Comparison of ENCODE assay signal across 10 mouse cellular contexts in genomic region chr5:41761509-41762140, GRCm38 (mm10). TPM values are rescaled to one million over a fixed set of nuclear protein-coding genes. Genes with fewer than 3 reads are reported as not detected.
DNase-seq lines count a peak whose midpoint lies in the region; ATAC-seq and TF ChIP-seq lines count a peak whose summit lies in the region.
"Had no signal": no experiment of that assay in that cellular context is flagged by ENCODE, and none has a peak within 500 bp of the region (broad histone marks: within the 10 kb centered on the region; RNA-seq: fewer than 3 reads in every experiment).

No protein-coding gene starts in this region.

- H3K9ac ChIP-seq in heart, postnatal 0 days (replicated peaks; ENCODE audit: low read depth, low read length) = no peak overlapping the region
- H3K9ac ChIP-seq in embryonic facial prominence, embryonic 13.5 days = no peak overlapping the region
- no peak overlapping the region for H3K9ac ChIP-seq in kidney, embryonic 14.5 days (ENCODE audit: low read depth, low read length)
- no peak overlapping the region for H3K9ac ChIP-seq in midbrain, postnatal 0 days (replicated peaks; ENCODE audit: low read length, poor library complexity, severe bottlenecking)

- peaks cover 97% of the 10 kb centered on the region for H3K27me3 ChIP-seq in heart, postnatal 0 days (ENCODE audit: control insufficient read depth, insufficient read depth, low read length)
- peaks cover 95% of the 10 kb centered on the region for H3K27me3 ChIP-seq in embryonic facial prominence, embryonic 13.5 days
- H3K27me3 ChIP-seq in kidney, embryonic 14.5 days (ENCODE audit: control insufficient read depth, insufficient read depth, low read length) = peaks cover 89% of the 10 kb centered on the region
- peaks cover 89% of the 10 kb centered on the region for H3K27me3 ChIP-seq in midbrain, postnatal 0 days (ENCODE audit: insufficient read depth, low read length)

- no peaks in the 10 kb centered on the region for H3K4me1 ChIP-seq in heart, postnatal 0 days (ENCODE audit: control insufficient read depth, insufficient read depth)
- peaks cover 23% of the 10 kb centered on the region for H3K4me1 ChIP-seq in embryonic facial prominence, embryonic 13.5 days
- peaks cover 11% of the 10 kb centered on the region; the same call in 1 of the 2 replicates for H3K4me1 ChIP-seq in kidney, embryonic 14.5 days (ENCODE audit: control insufficient read depth, insufficient read depth, low read length)
- H3K4me1 ChIP-seq in midbrain, postnatal 0 days (ENCODE audit: insufficient read depth, low read length) = peaks cover 8% of the 10 kb centered on the region; the same call in 1 of the 2 replicates

- intact Hi-C loops in heart, postnatal 10 days (cut with DNase I) = no loop called here
- intact Hi-C loops in gastrocnemius, postnatal 14 days (cut with DNase I; ENCODE audit: low total_unique reads) = no loop called here

- peak overlapping the region; percentile 22 for H3K4me3 ChIP-seq in heart, postnatal 0 days (ENCODE audit: low read depth, low read length)
- H3K4me3 ChIP-seq in embryonic facial prominence, embryonic 13.5 days = peak overlapping the region; percentile 20
- peak overlapping the region; percentile 3 for H3K4me3 ChIP-seq in kidney, embryonic 14.5 days (ENCODE audit: low read length)
- peak overlapping the region; percentile 15; the same call in 1 of the 2 replicates for H3K4me3 ChIP-seq in midbrain, postnatal 0 days (ENCODE audit: low read depth, low read length)
- H3K4me3 ChIP-seq: erythroblast, embryonic 14.5 days had no signal

- no peak for ATAC-seq in heart, postnatal 0 days (ENCODE audit: insufficient read depth, low read depth)
- ATAC-seq in embryonic facial prominence, embryonic 13.5 days (ENCODE audit: insufficient number of reproducible peaks, insufficient read depth, low FRiP score, low TSS enrichment, low read depth) = no peak
- 0 out of 2 replicates have a peak, but pooled peaks have one; percentile 18 for ATAC-seq in kidney, embryonic 14.5 days (ENCODE audit: low FRiP score, low TSS enrichment)
- no peak; the same call in 1 of the 2 replicates for ATAC-seq in midbrain, postnatal 0 days (ENCODE audit: low FRiP score)

- no peaks in the 10 kb centered on the region for H3K9me3 ChIP-seq in heart, postnatal 0 days (replicated peaks; ENCODE audit: control insufficient read depth, low read length)
- no peaks in the 10 kb centered on the region for H3K9me3 ChIP-seq in embryonic facial prominence, embryonic 13.5 days
- H3K9me3 ChIP-seq in kidney, embryonic 14.5 days (ENCODE audit: control insufficient read depth, low read length) = no peaks in the 10 kb centered on the region
- no peaks in the 10 kb centered on the region for H3K9me3 ChIP-seq in midbrain, postnatal 0 days (ENCODE audit: low read length)

- no peaks in the 10 kb centered on the region for H3K36me3 ChIP-seq in heart, postnatal 0 days (replicated peaks; ENCODE audit: control insufficient read depth, insufficient read depth, low read length)
- no peaks in the 10 kb centered on the region for H3K36me3 ChIP-seq in embryonic facial prominence, embryonic 13.5 days
- H3K36me3 ChIP-seq in kidney, embryonic 14.5 days (ENCODE audit: control insufficient read depth, insufficient read depth, low read length) = no peaks in the 10 kb centered on the region
- H3K36me3 ChIP-seq in midbrain, postnatal 0 days (ENCODE audit: insufficient read depth, low read length) = no peaks in the 10 kb centered on the region

- H3K4me2 ChIP-seq in heart, postnatal 0 days (ENCODE audit: low read depth, low read length) = no peak overlapping the region; the same call in 1 of the 2 replicates
- H3K4me2 ChIP-seq in embryonic facial prominence, embryonic 13.5 days = peak overlapping the region; percentile 34
- peak overlapping the region; percentile 10; the same call in 1 of the 2 replicates for H3K4me2 ChIP-seq in kidney, embryonic 14.5 days (replicated peaks; ENCODE audit: low read depth, low read length)
- H3K4me2 ChIP-seq in midbrain, postnatal 0 days (ENCODE audit: low read depth, low read length, poor library complexity, severe bottlenecking) = peak overlapping the region; percentile 26

- 2% methylated on average over 56 of the region's 56 CpGs for WGBS in heart, postnatal 0 days
- WGBS in embryonic facial prominence, embryonic 13.5 days = under 1% methylated on average over 53 of the region's 56 CpGs
- WGBS in kidney, embryonic 14.5 days = under 1% methylated on average over 55 of the region's 56 CpGs
- under 1% methylated on average over 51 of the region's 56 CpGs for WGBS in midbrain, postnatal 0 days

- no peak for DNase-seq in heart, postnatal 0 days (ENCODE audit: low spot score)
- no peak for DNase-seq in heart, postnatal 10 days
- DNase-seq in midbrain, postnatal 0 days (ENCODE audit: low spot score) = no peak
- no peak for DNase-seq in frontal cortex, postnatal 10 days (ENCODE audit: low spot score in 2 of 2)
- no peak for DNase-seq in gastrocnemius, postnatal 14 days
- no peak for DNase-seq in thymus, postnatal 0 days (ENCODE audit: low spot score)

- no peak for TF ChIP-seq EP300 in heart, postnatal 0 days (IDR thresholded peaks at IDR 0.05; ENCODE audit: low read depth)

- H3K27ac ChIP-seq in heart, postnatal 0 days (ENCODE audit: low read depth) = no peak overlapping the region
- no peak overlapping the region for H3K27ac ChIP-seq in embryonic facial prominence, embryonic 13.5 days
- no peak overlapping the region for H3K27ac ChIP-seq in kidney, embryonic 14.5 days (ENCODE audit: low read depth, low read length)
- H3K27ac ChIP-seq in midbrain, postnatal 0 days (ENCODE audit: low read depth, low read length) = no peak overlapping the region

- TF ChIP-seq CTCF in heart, postnatal 0 days (IDR thresholded peaks at IDR 0.05; ENCODE audit: low read depth) = no peak
- no peak for TF ChIP-seq CTCF in midbrain, postnatal 0 days (IDR thresholded peaks at IDR 0.05)

RNA-seq across cellular contexts. Expression of gene Nkx3-2, which starts 2.7 kb away (rescaled TPM):
- total RNA-seq in heart, postnatal 0 days (2014; rRNA removed; ENCODE audit: low replicate concordance) = not detected in 2 replicates
- not detected in 2 replicates for polyA plus RNA-seq in heart, postnatal 0 days (2015; fragmentation: Nextera tagmentation; extraction: Ambion mirVana)
- not detected for total RNA-seq in heart, postnatal 10 days (2021)
- 0.35 TPM in 1 of 2 replicates, not detected in the other for polyA plus RNA-seq in embryonic facial prominence, embryonic 13.5 days (2015; fragmentation: Nextera tagmentation; extraction: Ambion mirVana)
- polyA plus RNA-seq in kidney, embryonic 14.5 days (2014; fragmentation: Nextera tagmentation; extraction: Ambion mirVana) = not detected in 2 replicates
- not detected in 2 replicates for total RNA-seq in midbrain, postnatal 0 days (2014; rRNA removed)
- polyA plus RNA-seq in midbrain, postnatal 0 days (2015; fragmentation: Nextera tagmentation; extraction: Ambion mirVana) = not detected in 2 replicates
- not detected for total RNA-seq in gastrocnemius, postnatal 14 days (2021)
- not detected in 2 replicates for polyA plus RNA-seq in thymus, postnatal 0 days (2015; fragmentation: Nextera tagmentation; extraction: Ambion mirVana)
- total RNA-seq: monocyte, adult 5-6 weeks had no signal
- polyA plus RNA-seq: erythroblast, embryonic 14.5 days had no signal

RNA-seq across cellular contexts. Expression of gene Rab28, which starts 53.7 kb away (rescaled TPM):
- total RNA-seq in heart, postnatal 0 days (2014; rRNA removed; ENCODE audit: low replicate concordance) = 31.4 and 45.5 TPM in 2 replicates
- 54.9 and 57.1 TPM in 2 replicates for polyA plus RNA-seq in heart, postnatal 0 days (2015; fragmentation: Nextera tagmentation; extraction: Ambion mirVana)
- total RNA-seq in heart, postnatal 10 days (2021) = 10 to 100 TPM; 56.4 to 59.5 TPM
- polyA plus RNA-seq in embryonic facial prominence, embryonic 13.5 days (2015; fragmentation: Nextera tagmentation; extraction: Ambion mirVana) = 74.9 and 79.1 TPM in 2 replicates
- polyA plus RNA-seq in kidney, embryonic 14.5 days (2014; fragmentation: Nextera tagmentation; extraction: Ambion mirVana) = 59.7 and 61.8 TPM in 2 replicates
- 51.4 and 60.7 TPM in 2 replicates for total RNA-seq in midbrain, postnatal 0 days (2014; rRNA removed)
- 39.6 and 43.4 TPM in 2 replicates for polyA plus RNA-seq in midbrain, postnatal 0 days (2015; fragmentation: Nextera tagmentation; extraction: Ambion mirVana)
- 10 to 100 TPM; 54.4 to 57.5 TPM for total RNA-seq in gastrocnemius, postnatal 14 days (2021)
- polyA plus RNA-seq in thymus, postnatal 0 days (2015; fragmentation: Nextera tagmentation; extraction: Ambion mirVana) = 35.6 and 41.0 TPM in 2 replicates
